Mouse (Mus musculus): Measurements from ENCODE around the gene Tsga10.

Gene Tsga10

DNA sequence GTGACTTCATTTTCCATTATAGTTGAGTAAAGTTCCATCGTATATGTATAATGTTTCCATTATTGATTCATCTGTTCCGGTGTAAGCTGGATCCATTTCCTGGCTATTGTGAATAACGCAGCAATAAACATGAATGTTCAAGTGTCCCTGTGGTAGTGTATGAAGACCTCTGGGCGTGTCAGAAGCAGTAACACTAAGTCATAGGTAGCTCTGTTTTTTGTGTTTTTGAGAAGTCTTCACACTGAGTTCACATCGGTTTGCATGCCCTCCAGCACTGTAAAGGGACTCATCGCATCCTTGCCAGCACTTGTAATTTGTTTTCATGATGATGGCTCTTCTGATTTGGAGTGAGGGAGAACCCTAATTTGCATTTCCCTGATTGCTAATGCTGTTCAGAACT lies at the start of gene Tsga10:
Gene Tsga10 (minus strand): TSS at position 144 of the 400 bp plus-strand sequence.
- no peak for DNase-seq (ENCODE audit: extremely low spot score)

DNA sequence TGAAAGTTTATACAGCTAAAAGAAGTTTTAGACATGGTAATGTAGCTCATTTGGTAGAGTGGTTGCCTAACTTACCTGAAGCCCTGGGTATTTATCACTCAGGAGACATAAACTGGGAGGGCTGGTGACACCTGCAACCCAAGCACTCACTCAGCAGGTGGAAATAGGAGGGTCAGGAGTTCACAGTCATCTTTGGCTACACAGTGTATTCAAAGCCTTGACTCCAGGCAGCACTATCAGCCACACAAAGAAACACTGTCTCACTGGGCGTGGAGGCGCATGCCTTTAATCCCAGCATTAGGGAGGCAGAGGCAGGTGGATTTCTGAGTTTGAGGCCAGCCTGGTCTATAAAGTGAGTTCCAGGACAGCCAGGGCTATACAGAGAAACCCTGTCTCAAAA lies 46.5 kb upstream of the Tsga10 start:
- DNase-seq (ENCODE audit: extremely low spot score): no peak

DNA sequence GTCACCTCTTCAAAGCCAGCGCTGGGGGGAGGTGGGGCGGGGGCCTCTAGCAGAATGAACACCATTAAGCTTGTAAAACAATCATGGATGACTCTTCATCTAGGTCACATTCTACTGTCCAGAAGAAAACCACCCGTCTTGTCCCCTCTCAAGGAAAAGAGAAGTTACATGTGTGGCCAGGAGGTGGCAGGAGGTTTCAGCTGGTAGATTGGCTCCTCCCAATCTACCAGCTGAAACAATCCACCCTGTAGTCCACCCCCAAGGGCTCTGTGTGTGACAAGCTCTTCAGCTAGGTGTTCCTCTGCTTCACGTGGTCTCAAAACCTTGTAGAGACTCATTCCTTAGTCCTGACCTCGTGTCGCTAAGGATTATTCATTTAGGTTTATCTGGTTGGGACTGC lies 36.9 kb upstream of the Tsga10 start:
- peak; percentile 20 for DNase-seq (ENCODE audit: extremely low spot score)

DNA sequence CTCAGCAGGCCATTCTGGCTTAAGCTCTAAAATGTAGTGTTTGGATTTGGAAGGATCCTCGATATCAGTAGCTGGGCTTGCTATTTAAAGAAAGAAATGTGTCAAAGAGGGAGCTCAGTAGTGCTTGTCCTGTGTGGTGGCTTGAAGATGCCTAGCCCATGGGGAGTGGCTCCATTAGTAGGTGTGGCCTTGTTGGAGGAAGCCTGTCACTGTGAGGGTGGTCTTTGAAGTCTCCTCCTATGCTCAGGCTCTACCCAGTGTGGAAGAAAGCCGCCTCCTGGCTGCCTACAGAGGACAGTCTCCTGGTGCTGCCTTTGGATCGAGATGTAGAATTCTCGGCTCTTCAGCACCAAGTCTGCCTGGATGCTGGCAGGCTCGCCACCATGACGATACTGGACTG lies 34.1 kb upstream of the Tsga10 start:
- no peak for DNase-seq (ENCODE audit: extremely low spot score)

DNA sequence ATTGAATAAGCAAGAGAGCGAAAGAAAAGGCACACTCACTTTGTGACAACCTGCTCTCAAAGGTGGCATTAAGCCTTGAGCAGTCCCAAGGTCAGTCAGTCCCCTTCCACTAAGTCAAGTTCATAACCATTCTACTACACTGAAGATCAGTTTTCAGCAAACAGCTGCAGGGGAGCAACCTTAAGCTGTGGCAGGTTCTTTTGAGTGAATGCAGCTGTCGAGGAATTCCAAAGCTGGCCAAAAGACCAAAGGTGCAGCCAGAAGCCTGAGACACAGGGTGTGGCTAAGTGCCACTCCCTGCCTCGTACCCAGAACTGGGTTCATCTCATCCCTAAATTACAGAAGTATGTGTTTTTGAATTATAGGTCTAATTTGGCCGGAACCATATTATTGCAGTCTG lies 33.6 kb upstream of the Tsga10 start:
- no peak for DNase-seq (ENCODE audit: extremely low spot score)

DNA sequence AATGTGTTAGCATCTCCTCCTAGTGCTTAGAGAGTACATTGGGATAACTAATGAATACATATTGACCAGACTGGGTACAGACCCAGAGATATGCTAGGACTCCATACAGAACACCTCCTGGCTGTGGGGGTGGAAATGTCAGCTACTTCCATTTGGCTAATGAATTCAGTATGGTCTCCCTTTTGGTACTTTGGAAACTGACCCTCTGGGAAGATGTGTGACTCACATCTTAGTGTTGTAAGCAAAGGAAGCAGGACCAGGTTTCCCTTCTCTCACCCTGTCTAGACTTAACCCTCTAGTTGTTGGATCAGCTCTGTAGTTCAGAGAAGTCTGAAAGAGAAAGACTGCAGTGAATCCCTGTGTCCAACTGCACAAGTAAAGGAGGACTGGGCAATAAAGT lies 28.4 kb upstream of the Tsga10 start:
- DNase-seq (ENCODE audit: extremely low spot score): no peak

DNA sequence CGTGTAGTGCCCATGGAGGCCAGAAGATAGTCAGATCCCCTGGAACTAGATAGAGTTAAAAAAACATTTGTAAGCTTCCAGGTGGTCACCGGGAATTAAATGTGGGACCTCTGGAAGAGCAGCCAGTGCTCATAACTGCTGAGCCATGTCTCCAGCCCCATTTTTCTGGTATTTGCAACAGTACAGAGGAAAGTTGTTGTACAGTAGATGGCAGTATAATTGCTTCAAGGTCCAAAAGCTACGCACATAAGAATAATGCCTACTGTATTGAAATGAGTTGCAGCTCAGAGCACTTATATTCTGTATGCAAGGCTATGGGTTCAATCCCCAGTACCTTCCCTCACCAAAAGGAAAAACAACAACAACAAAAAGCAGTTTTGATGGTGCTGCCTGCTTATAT lies 25.2 kb upstream of the Tsga10 start:
- DNase-seq (ENCODE audit: extremely low spot score): no peak

DNA sequence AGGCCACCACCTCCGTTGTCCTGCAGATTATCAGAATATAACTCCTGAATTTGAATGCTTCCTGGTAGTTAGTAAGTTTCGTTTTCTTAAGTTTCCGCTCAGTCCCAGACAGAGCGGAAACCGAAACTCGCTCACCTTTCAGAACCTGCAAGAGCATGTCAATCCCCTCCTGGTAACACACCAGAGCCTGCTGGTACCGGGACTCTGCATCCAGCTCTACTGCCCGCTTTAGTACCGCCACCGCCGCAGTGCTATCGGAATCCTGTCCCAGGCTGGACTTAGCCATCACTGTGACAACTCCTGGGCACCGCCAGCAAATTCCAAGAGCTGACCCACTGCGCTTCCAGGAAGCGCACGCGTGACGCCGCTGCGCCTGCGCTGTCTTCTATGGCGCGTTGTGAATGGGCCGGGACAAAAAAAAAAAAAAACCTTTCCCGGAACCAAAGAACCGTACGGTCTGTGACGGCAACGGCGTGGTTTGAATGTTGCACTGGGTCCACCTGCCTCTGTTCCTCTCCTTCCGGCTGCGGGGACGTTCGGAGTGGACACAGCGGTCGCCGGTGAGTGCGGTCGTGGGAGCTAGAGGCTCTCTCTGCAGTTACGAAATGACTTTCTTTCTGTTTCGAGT lies 23.9 kb upstream of the Tsga10 start, which contains the start of the genes Mitd1 and Mrpl30:
Gene Mitd1 (minus strand): TSS at position 387 of the 628 bp plus-strand sequence.
Gene Mrpl30 (plus strand): TSS at position 453 of the 628 bp plus-strand sequence.
- peak; percentile 88 for DNase-seq (ENCODE audit: extremely low spot score)

DNA sequence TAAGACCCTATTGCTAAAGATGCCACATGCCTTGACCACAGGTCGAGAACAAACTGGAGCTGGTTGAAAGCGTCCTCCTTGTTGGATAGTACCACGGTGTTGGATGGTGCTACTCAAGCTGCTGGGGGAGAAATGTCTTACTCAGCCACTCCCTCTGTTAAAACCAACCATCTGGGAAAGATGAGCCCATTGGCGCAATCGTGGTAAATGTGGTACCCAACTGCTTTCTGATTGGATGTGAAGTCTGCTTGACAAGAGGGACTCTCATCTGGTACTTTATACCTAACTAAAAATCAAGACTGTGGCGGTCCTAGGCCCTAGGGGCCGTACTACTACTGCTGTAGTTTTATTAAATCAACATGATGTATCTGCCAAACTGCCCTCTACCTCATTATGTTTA lies 23.0 kb upstream of the Tsga10 start:
- DNase-seq (ENCODE audit: extremely low spot score): no peak

DNA sequence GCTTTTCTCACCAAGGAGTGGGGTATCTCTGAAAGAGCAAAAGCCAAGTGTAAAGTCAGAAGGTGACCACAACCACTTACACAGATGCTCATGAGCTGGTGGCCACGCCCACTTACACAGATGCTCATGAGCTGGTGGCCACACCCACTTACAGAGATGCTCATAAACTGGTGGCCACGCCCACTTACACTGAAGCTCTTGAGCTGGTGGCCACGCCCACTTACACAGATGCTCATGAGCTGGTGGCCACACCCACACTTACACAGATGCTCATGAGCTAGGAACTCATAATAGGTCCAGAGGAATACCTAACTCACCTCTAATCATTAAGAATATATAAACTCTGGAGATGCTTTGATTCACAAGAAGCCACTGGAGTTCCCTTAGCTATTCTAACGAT lies 18.2 kb upstream of the Tsga10 start:
- no peak for DNase-seq (ENCODE audit: extremely low spot score)

DNA sequence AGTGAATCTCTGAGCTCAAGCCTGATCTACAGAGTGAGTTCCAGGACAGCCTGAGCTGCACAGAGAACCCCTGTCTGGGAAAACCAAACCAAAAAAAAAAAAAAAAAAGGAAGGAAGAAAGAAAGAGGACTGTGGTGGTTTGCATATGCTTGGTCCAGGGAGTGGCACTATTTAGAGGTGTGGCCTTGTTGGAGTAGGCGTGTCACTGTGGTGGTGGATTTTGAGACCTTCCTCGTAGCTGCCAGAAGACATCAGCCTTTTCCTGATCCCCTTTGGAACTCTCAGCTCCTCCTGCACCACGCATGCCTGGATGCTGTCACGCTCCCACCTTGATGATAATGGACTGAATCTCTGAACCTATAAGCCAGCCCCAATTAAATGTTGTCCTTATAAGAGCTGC lies 17.2 kb upstream of the Tsga10 start:
- DNase-seq (ENCODE audit: extremely low spot score): no peak

DNA sequence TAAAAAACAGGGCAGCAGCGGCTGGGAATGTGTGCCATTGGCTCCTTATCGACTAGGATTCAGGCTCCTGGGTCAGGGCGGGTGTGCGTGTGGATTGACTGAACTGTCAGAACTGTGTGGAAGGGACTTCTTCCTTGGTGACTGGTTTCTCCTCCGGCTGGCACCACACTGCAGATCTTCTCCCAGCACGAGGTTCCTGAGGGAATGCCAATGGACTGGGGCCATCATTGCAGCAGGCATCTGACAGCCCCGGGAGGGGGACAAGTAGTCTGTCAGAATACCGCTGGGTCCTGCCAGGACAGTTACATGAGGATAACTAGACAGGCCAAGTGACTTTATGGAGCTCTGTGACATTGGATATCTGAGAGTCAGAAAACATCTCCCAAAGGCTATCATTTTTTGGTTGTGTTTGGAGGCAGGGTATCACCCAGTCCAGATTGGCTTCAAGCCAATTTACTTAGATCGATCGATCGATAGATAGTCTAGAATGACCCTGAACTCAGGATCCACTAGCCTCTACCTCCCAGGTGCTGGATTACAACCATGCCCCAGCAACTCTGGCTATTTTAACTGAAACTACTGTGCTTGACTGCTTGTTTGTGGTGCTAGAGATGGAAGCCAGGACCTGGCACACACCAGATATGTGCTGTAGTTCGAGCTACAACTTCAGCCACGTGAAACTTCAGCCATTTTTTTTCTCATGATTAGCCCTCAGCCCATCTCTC lies 11.7 kb upstream of the Tsga10 start:
- no peak for DNase-seq (ENCODE audit: extremely low spot score)

DNA sequence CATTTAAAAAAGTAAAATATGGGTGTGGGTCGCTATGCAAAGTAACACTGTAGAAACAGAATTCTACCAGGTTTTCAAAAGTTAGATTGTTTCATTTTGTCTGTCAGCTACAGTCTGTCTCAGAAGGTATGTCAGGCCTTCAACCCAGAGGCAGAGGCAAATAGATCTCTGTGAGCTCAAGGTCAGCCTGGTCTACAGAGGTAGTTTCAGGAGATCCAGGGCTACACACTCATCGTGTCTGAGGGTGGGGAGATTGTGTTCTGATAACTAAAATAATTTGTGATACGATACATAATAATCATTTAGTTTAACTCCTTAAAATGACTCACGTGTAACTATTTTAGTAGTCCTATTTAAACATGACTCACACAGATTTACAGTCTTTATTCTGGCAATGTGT lies 6.9 kb upstream of the Tsga10 start:
- DNase-seq (ENCODE audit: extremely low spot score): no peak

DNA sequence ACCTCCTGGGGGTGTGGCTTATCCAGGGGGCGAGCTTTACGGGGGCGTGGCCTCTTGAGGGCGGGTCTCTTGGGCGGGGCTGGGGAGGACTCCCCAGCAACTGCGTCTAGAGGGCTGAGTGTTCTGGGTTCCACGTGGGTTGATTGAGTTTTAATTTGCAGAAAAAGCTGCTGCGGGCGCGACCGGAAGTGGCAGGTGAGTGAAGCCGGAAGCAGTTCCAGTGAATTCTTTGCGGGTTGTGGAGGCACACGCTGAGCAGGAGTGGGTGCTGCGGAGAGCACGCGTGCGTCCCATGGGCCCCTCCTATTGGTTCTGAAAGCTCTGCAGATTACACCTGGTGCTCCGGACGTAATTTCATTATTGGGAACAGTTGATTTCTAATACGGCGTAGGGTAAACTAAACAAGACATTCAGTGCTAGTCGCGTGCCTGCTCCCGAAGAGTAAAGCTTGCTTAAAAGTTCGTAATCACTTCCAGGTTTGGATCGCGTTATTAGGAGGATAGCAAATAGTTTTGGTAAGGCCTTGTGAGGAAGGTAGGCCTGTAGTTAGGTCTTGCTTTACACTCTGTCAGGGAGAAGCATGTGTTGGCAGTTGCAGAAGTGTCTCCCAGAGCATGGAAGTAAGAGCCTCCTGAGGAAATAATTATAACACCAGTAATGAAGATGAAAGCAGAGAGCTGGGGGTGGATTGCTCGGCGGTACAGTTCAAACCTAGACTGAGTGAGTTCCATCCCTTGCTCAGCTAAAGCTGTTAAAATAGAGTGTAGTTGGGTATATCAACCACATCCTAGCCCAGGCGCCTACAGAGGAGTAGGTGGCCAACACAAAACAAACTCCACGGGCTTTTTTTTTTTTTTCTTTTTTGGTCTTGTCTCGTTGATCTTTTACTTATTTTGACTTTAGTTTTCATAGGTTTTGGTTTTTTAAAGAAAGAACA lies 6.2 kb upstream of the Tsga10 start:
- DNase-seq (ENCODE audit: extremely low spot score): peak; percentile 84

DNA sequence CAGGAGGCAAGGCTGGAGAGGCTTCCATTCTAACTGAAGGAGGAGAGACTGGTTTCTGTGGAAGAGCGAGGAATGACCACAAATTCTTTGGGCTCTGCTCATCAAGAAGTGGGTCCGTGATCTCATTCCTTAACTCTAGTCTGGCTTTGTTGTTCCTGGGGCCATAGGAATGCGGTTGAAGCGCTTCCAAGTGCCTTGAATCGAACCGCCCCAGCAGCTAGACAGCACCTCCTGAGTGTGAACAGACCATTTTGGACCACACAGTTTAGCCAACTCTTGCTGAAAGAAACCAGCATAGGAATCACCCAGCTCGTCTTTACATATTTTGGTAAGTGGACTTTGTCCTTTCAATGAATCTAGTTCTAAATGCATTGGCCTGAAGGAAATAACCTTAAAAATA lies 5.5 kb upstream of the Tsga10 start, which contains the start of gene Lipt1:
Gene Lipt1 (plus strand): TSS at position 35 of the 400 bp plus-strand sequence.
- DNase-seq (ENCODE audit: extremely low spot score): no peak

DNA sequence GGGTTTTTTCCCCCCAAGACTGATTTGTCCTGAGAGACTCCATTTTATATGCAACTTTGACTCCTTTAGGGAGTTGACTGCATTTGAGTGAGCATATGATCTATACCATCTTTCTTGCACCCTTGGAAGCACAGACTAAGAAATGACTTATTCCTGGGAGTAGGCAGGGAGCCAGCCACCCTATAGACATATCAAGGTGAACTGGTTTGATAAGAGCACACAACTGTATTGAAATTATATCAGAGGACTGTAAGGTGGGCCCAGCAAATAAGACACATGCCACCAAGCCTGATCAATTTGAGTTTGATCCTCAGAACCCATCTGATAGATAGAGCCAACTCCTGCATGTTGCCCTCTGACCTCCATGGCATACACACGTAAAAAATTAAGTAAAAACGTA lies 3.1 kb upstream of the Tsga10 start:
- DNase-seq (ENCODE audit: extremely low spot score): no peak

DNA sequence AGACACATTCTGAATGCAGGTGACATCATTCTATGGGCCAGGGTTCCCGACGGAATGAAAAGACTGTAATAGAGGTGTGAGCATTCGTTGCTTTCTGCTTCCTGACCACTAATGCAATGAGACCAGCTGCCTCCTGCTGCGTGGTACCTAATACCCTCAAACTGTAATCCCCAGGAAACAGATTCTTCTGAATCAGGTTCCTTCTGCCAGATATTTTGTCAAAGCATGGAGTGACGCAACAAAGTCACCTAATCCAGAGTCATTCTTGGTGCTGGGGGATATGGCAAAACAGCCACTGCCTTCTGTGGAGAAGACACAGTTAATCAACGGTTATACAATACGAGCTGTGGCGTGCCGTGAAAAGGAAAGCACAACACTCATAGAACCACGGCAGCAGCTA lies 2.4 kb upstream of the Tsga10 start:
- DNase-seq (ENCODE audit: extremely low spot score): no peak

DNA sequence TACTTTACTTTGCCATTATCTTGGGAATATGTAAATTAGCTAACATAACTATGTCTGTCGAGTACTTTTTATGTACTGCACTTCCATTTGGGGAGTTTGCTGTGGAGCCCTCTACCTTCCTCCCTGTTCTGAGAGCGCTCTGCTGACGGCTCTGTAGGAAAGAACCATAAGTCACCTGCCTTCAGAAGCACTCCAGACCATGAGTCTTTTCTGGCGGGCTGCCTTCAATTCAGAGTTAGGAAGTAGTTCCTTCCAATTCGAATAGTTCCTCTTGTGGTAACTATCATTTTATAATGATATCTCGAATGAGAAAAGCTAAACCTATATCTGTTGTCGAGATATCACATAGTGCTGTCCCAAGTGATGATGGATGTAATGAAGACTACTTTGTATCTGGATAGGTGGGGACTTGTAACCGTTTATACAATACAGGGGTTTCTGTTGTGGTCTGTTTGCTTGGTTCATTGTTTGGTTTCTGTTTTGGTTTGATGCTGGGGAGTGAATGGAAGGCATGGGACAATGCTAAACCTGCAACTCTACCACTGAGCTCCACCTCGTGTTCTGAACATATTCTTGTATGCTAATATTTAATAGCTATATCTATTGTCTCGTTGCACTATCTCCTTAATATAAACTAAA lies 1.6 kb upstream of the Tsga10 start:
- no peak for DNase-seq (ENCODE audit: extremely low spot score)

DNA sequence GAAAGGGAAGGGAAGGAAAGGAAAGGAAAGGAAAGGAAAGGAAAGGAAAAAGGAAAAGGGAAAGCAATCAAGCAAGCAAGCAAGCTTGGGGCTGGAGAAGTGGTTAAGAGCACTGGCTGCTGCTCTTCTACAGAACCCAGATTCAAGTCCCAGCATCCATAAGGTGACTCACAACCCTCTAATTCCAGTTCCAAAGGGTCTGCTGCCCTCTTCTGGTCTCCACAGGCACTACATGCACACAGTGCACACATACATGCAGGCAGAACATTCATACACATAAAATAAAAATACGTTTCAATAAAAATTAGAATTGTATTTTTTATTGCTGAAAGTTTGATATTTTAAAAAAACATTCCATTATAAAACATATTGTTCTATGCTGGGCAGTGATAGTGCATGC lies 827 bp upstream of the Tsga10 start:
- DNase-seq (ENCODE audit: extremely low spot score): peak; percentile 33

DNA sequence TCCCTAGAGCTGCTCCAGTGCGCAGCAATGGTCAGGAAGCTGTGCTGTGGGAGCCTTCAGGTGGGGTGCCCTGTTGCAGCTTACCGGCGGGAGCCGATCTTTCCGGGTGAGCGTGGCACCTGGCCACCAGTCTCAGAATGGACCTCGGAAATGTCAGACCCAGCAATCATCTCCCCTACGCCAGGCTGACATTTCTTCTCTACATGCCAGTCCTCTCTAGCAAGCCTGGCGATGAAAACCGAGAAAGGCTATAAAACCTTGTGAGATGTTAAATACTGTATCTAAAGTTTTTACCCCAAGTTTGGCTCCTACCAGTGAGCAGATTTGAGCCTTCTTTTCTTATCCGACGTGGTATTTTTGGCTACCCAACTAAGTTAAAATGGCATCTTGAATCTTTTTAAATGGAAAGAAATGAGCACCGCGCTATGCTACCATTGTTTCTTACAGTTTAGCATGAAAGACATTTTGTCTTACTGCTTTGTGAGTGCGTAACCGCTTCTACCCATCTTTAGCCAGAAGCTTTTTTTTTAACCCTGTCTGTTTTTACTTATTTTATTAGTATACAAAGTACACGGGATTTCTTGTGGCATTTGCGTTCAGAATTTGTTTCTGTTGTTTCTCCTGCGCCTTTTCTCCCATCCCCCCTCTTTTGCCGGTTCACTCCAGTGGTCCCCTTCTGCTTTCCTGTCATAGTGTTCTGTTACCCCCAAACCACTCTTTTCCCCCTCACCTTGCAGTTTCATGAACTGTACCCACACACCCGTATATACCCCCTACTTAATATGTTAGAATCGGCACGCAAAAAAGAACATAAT lies 621 bp downstream of the Tsga10 start:
- DNase-seq (ENCODE audit: extremely low spot score): no peak

Measured in embryo, embryonic 9.5 days (tissue).